Mouse (Mus musculus): ENCODE data around the gene Ercc4. TPM values are rescaled to one million over a fixed set of nuclear protein-coding genes. Genes with fewer than 3 reads are reported as not detected.

Ercc4 gene
- total RNA-seq, 1 experiment from 2014 or later = 9.9 TPM

- ATAC-seq (replicated peaks; ENCODE audit: insufficient number of reproducible peaks, low FRiP score, low TSS enrichment, poor library complexity, severe bottlenecking) = no peak
Measured at GRCm38 (mm10) chr16:13184381-13184780, 74.9 kb downstream of the Ercc4 start.

GRCm38 (mm10) chr16:13189430-13190107, 80.1 kb downstream of the Ercc4 start:
- no peak for ATAC-seq (replicated peaks; ENCODE audit: insufficient number of reproducible peaks, low FRiP score, low TSS enrichment, poor library complexity, severe bottlenecking)

- no peak for ATAC-seq (replicated peaks; ENCODE audit: insufficient number of reproducible peaks, low FRiP score, low TSS enrichment, poor library complexity, severe bottlenecking)
Measured at GRCm38 (mm10) chr16:13190471-13190870, 81.0 kb downstream of the Ercc4 start.

- no peak for ATAC-seq (replicated peaks; ENCODE audit: insufficient number of reproducible peaks, low FRiP score, low TSS enrichment, poor library complexity, severe bottlenecking)
Measured at GRCm38 (mm10) chr16:13191166-13191565, 81.7 kb downstream of the Ercc4 start.

- ATAC-seq (replicated peaks; ENCODE audit: insufficient number of reproducible peaks, low FRiP score, low TSS enrichment, poor library complexity, severe bottlenecking) = no peak
Measured at GRCm38 (mm10) chr16:13193663-13194071, 84.2 kb downstream of the Ercc4 start.

GRCm38 (mm10) chr16:13194882-13195281, 85.4 kb downstream of the Ercc4 start:
- no peak for ATAC-seq (replicated peaks; ENCODE audit: insufficient number of reproducible peaks, low FRiP score, low TSS enrichment, poor library complexity, severe bottlenecking)

- ATAC-seq (replicated peaks; ENCODE audit: insufficient number of reproducible peaks, low FRiP score, low TSS enrichment, poor library complexity, severe bottlenecking) = no peak
Measured at GRCm38 (mm10) chr16:13196626-13197025, 87.1 kb downstream of the Ercc4 start.

- no peak for ATAC-seq (replicated peaks; ENCODE audit: insufficient number of reproducible peaks, low FRiP score, low TSS enrichment, poor library complexity, severe bottlenecking)
Measured at GRCm38 (mm10) chr16:13197293-13197692, 87.8 kb downstream of the Ercc4 start.

GRCm38 (mm10) chr16:13199204-13199603, 89.7 kb downstream of the Ercc4 start:
- no peak for ATAC-seq (replicated peaks; ENCODE audit: insufficient number of reproducible peaks, low FRiP score, low TSS enrichment, poor library complexity, severe bottlenecking)

Other genes with a start within 250 kb of the Ercc4 start
- gene Mrtfb, start 146.8 kb downstream of the Ercc4 start, total RNA-seq (2017) = 3.8 to 9.2 TPM (median 4.6 TPM) in 3 replicates